Mouse (Mus musculus) hindbrain, postnatal 0 days (tissue): ENCODE data around the gene Dlg4. TPM values are rescaled to one million over a fixed set of nuclear protein-coding genes. Genes with fewer than 3 reads are reported as not detected.

Experiments
- ATAC-seq: fragments of 200-750 bp; cut with Nextera tagmentation; 2 replicates; pipeline ENCODE4 v1.8.0; 2017; ENCODE audit warnings: mild to moderate bottlenecking, moderate TSS enrichment, moderate library complexity
- DNase-seq: peaks from one replicate; pipeline ENCODE4 v3.0.0-alpha.2; 2015; ENCODE audit warnings: low spot score
- H3K27ac ChIP-seq: fragments of 300-500 bp; sonication (generic); 2 replicates; pipeline ENCODE4 v1.5.1; 2014; ENCODE audit warnings: mild to moderate bottlenecking
- H3K27me3 ChIP-seq: fragments of 300-500 bp; sonication (generic); 2 replicates; pipeline ENCODE4 v1.6.1; 2014; ENCODE audit warnings: low read length, mixed read lengths; ENCODE audit not compliant: insufficient read depth
- H3K36me3 ChIP-seq: fragments of 300-500 bp; sonication (generic); 2 replicates; pipeline ENCODE4 v1.6.1; 2014; ENCODE audit warnings: low read length, mixed read lengths; ENCODE audit not compliant: insufficient read depth
- H3K4me1 ChIP-seq: fragments of 300-500 bp; sonication (generic); 2 replicates; pipeline ENCODE4 v1.6.1; 2014; ENCODE audit warnings: antibody characterized with exemption, low read length, mixed read lengths; ENCODE audit not compliant: insufficient read depth
- H3K4me2 ChIP-seq: fragments of 300-500 bp; sonication (generic); 2 replicates; pipeline ENCODE4 v1.6.1; 2014; ENCODE audit warnings: low read depth, mild to moderate bottlenecking, low read length, moderate library complexity, mixed read lengths
- H3K4me3 ChIP-seq: fragments of 300-500 bp; sonication (generic); 2 replicates; pipeline ENCODE4 v1.5.1; 2014; ENCODE audit warnings: low read length
- H3K9ac ChIP-seq: fragments of 300-500 bp; sonication (generic); replicated peaks from 2 replicates; pipeline ENCODE4 v1.6.1; 2014; ENCODE audit warnings: mild to moderate bottlenecking, low read length, moderate library complexity, mixed read lengths
- H3K9me3 ChIP-seq: fragments of 300-500 bp; sonication (generic); 2 replicates; pipeline ENCODE4 v1.6.1; 2016; ENCODE audit warnings: low read length, mixed read lengths
- CTCF ChIP-seq: IDR thresholded peaks from 2 replicates; pipeline ENCODE4 v1.5.1; 2016; ENCODE audit warnings: antibody characterized with exemption, control low read depth, low read depth
- WGBS: fragments of 180-500 bp; shearing (Covaris S2); extraction: QIAGEN DNeasy Blood & Tissue Kit; methylation state at CpG from one replicate; pipeline ENCODE4 v1.1.7; 2014; 5-methylcytosine and 5-hydroxymethylcytosine counted together
- polyA plus RNA-seq: library from polyadenylated mRNA; unstranded; fragments of >200 nt; fragmentation: Nextera tagmentation; extraction: Ambion mirVana; gene quantifications from 2 replicates; pipeline ENCODE4 v1.2.1, GENCODE M21; 2015
- total RNA-seq: library from RNA; depleted of rRNA; stranded (reverse); fragments of >200 nt; gene quantifications from 2 replicates; pipeline ENCODE4 v1.2.3, GENCODE M21; 2014

The Dlg4 gene
- total and polyA plus RNA-seq, 2 experiments from 2014 or later = 18.8 to 209 TPM

- H3K9ac ChIP-seq = peak overlapping the region; percentile 92
- DNase-seq (peak; percentile 98), ATAC-seq (peak; percentile 97)
- H3K4me3 ChIP-seq = peak overlapping the region; percentile 86
- TF ChIP-seq CTCF = no peak
- no peaks in the 10 kb centered on the region for H3K27me3 ChIP-seq
- H3K4me2 ChIP-seq = peak overlapping the region; percentile 91
- H3K27ac ChIP-seq = peak overlapping the region; percentile 99
- H3K36me3 ChIP-seq = peaks cover 18% of the 10 kb centered on the region
- no peaks in the 10 kb centered on the region for H3K9me3 ChIP-seq
- 0% methylated on average over 45 of the region's 60 CpGs for WGBS
- H3K4me1 ChIP-seq = peaks cover 13% of the 10 kb centered on the region
Measured at GRCm38 (mm10) chr11:69980196-69981140, 36.3 kb upstream of the Dlg4 start.

GRCm38 (mm10) chr11:69981141-69981762, 35.5 kb upstream of the Dlg4 start, which contains the start of gene Ctdnep1:
Gene Ctdnep1, plus strand, starts transcription at chr11:69981156.
- TF ChIP-seq CTCF = no peak
- WGBS = 0% methylated on average over 28 of the region's 43 CpGs
- Histone ChIP-seq H3K4me2 (peak within 1 kb of the TSS; percentile 91), H3K27ac (peak within 1 kb of the TSS; percentile 99), H3K4me1 (peaks cover 13% of the 10 kb centered on the region), H3K9ac (peak within 1 kb of the TSS; percentile 92), H3K36me3 (peaks cover 17% of the 10 kb centered on the region), H3K9me3 (no peaks in the 10 kb centered on the region), H3K27me3 (no peaks in the 10 kb centered on the region), H3K4me3 (peak within 1 kb of the TSS; percentile 86)
- ATAC-seq (no peak), DNase-seq (peak; percentile 27)

GRCm38 (mm10) chr11:69982225-69982624, 34.5 kb upstream of the Dlg4 start, which contains the start of gene Elp5:
Gene Elp5, minus strand, starts transcription at chr11:69982517.
- WGBS = 56% methylated on average over 8 of the region's 8 CpGs
- Histone ChIP-seq H3K4me2 (peak within 1 kb of the TSS; percentile 91), H3K27me3 (no peaks in the 10 kb centered on the region), H3K9ac (peak within 1 kb of the TSS; percentile 92), H3K9me3 (no peaks in the 10 kb centered on the region), H3K27ac (peak within 1 kb of the TSS; percentile 99), H3K4me1 (peaks cover 13% of the 10 kb centered on the region), H3K36me3 (peaks cover 17% of the 10 kb centered on the region), H3K4me3 (peak within 1 kb of the TSS; percentile 86)
- DNase-seq (no peak), ATAC-seq (no peak)
- no peak for TF ChIP-seq CTCF

- Histone ChIP-seq H3K27me3 (no peaks in the 10 kb centered on the region), H3K27ac (no peak overlapping the region), H3K9ac (peak overlapping the region; percentile 92; the same call in 1 of the 2 replicates), H3K9me3 (no peaks in the 10 kb centered on the region), H3K4me3 (0 out of 2 replicates have a peak overlapping the region, but pooled peaks have one; percentile 5), H3K4me2 (peak overlapping the region; percentile 91), H3K4me1 (peaks cover 13% of the 10 kb centered on the region), H3K36me3 (peaks cover 22% of the 10 kb centered on the region)
- TF ChIP-seq CTCF = no peak
- 16% methylated on average over 5 of the region's 5 CpGs for WGBS
- ATAC-seq = no peak
- DNase-seq = no peak
Measured at GRCm38 (mm10) chr11:69982877-69983276, 33.9 kb upstream of the Dlg4 start.

- TF ChIP-seq CTCF = no peak
- DNase-seq (no peak), ATAC-seq (no peak)
- H3K27ac ChIP-seq = no peak overlapping the region
- H3K4me1 ChIP-seq = peaks cover 13% of the 10 kb centered on the region
- 87% methylated on average over 4 of the region's 4 CpGs for WGBS
- H3K4me2 ChIP-seq = peak overlapping the region; percentile 91
- H3K9ac ChIP-seq = 0 out of 2 replicates have a peak overlapping the region, but pooled peaks have one; percentile 92
- no peak overlapping the region for H3K4me3 ChIP-seq
- no peaks in the 10 kb centered on the region for H3K27me3 ChIP-seq
- H3K36me3 ChIP-seq = peaks cover 27% of the 10 kb centered on the region
- no peaks in the 10 kb centered on the region for H3K9me3 ChIP-seq
Measured at GRCm38 (mm10) chr11:69983377-69983776, 33.4 kb upstream of the Dlg4 start.

- 89% methylated on average over 8 of the region's 8 CpGs for WGBS
- DNase-seq (no peak), ATAC-seq (no peak)
- Histone ChIP-seq H3K36me3 (peaks cover 38% of the 10 kb centered on the region), H3K9ac (no peak overlapping the region), H3K4me3 (no peak overlapping the region), H3K27ac (no peak overlapping the region), H3K27me3 (no peaks in the 10 kb centered on the region), H3K9me3 (no peaks in the 10 kb centered on the region), H3K4me1 (peaks cover 13% of the 10 kb centered on the region), H3K4me2 (no peak overlapping the region)
- no peak for TF ChIP-seq CTCF
Measured at GRCm38 (mm10) chr11:69984431-69984830, 32.3 kb upstream of the Dlg4 start.
